Mouse (Mus musculus) embryonic facial prominence, embryonic 11.5 days (tissue): ENCODE data around the gene Msi2. TPM values are rescaled to one million over a fixed set of nuclear protein-coding genes. Genes with fewer than 3 reads are reported as not detected.

Source experiments
- ATAC-seq: fragments of 200-750 bp; cut with Nextera tagmentation; replicated peaks from 2 replicates; pipeline ENCODE4 v1.8.0; 2017; ENCODE audit warnings: low read depth; ENCODE audit not compliant: insufficient number of reproducible peaks, low FRiP score, low TSS enrichment
- DNase-seq: peaks from one replicate; pipeline ENCODE4 v3.0.0-alpha.2; 2015; ENCODE audit warnings: low spot score
- H3K27ac ChIP-seq: fragments of 300-500 bp; sonication (generic); replicated peaks from 2 replicates; pipeline ENCODE4 v1.5.1; 2014; ENCODE audit warnings: mild to moderate bottlenecking, low read depth, low read length, control low read depth
- H3K27me3 ChIP-seq: fragments of 300-500 bp; sonication (generic); 2 replicates; pipeline ENCODE4 v1.6.1; 2014; ENCODE audit warnings: mild to moderate bottlenecking, low read length, moderate library complexity, mixed read lengths; ENCODE audit not compliant: control insufficient read depth, insufficient read depth
- H3K36me3 ChIP-seq: fragments of 300-500 bp; sonication (generic); replicated peaks from 2 replicates; pipeline ENCODE4 v1.6.1; 2014; ENCODE audit warnings: low read depth, mild to moderate bottlenecking, low read length, moderate library complexity, mixed read lengths; ENCODE audit not compliant: control insufficient read depth, insufficient read depth
- H3K4me1 ChIP-seq: fragments of 300-500 bp; sonication (generic); 2 replicates; pipeline ENCODE4 v1.6.1; 2014; ENCODE audit warnings: low read length, mixed read lengths; ENCODE audit not compliant: control insufficient read depth, insufficient read depth
- H3K4me2 ChIP-seq: fragments of 300-500 bp; sonication (generic); 2 replicates; pipeline ENCODE4 v1.6.1; 2014; ENCODE audit warnings: low read depth, mild to moderate bottlenecking, control low read depth, low read length, moderate library complexity
- H3K4me3 ChIP-seq: fragments of 300-500 bp; sonication (generic); 2 replicates; pipeline ENCODE4 v1.5.1; 2014; ENCODE audit warnings: low read depth, low read length, control low read depth
- H3K9ac ChIP-seq: fragments of 300-500 bp; sonication (generic); replicated peaks from 2 replicates; pipeline ENCODE4 v1.6.1; 2014; ENCODE audit warnings: mild to moderate bottlenecking, control low read depth, low read length
- H3K9me3 ChIP-seq: fragments of 300-500 bp; sonication (generic); replicated peaks from 2 replicates; pipeline ENCODE4 v1.6.1; 2016; ENCODE audit warnings: mild to moderate bottlenecking, low read length, inconsistent platforms, mixed read lengths; ENCODE audit not compliant: control insufficient read depth
- WGBS: fragments of 180-500 bp; shearing (Covaris S2); extraction: QIAGEN DNeasy Blood & Tissue Kit; methylation state at CpG from one replicate; pipeline ENCODE4 v1.1.7; 2014; 5-methylcytosine and 5-hydroxymethylcytosine counted together
- polyA plus RNA-seq: library from polyadenylated mRNA; unstranded; fragments of >200 nt; fragmentation: Nextera tagmentation; extraction: Ambion mirVana; gene quantifications from 2 replicates; pipeline ENCODE4 v1.2.1, GENCODE M21; 2014

Msi2 gene
- polyA plus RNA-seq, 1 experiment from 2014 or later = 13.4 TPM

DNA sequence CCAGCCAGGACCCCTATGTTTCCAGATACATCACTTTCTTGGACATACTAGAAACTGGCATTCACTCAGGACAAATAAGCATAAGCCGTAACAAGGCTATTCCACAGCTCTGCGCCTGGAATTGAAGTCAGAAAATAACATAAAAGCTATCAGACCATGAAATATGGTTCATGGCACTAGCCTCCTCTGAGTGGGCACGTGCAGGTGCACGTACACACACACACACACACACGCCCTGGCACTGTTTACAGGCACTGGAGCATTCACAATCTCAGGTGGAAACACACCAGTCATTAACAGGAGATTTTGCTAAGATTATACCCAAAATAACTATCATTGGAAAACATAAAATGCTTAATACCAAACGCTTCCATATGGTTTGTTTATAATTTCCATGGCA lies 81.4 kb downstream of the Msi2 start:
- DNase-seq (no peak), ATAC-seq (no peak)
- Histone ChIP-seq H3K4me3 (no peak overlapping the region), H3K9me3 (no peaks in the 10 kb centered on the region), H3K27me3 (no peaks in the 10 kb centered on the region), H3K4me2 (no peak overlapping the region), H3K4me1 (no peaks in the 10 kb centered on the region), H3K36me3 (no peaks in the 10 kb centered on the region; the same call in 1 of the 2 replicates), H3K9ac (no peak overlapping the region), H3K27ac (no peak overlapping the region)
- WGBS = 92% methylated on average over 6 of the region's 6 CpGs

DNA sequence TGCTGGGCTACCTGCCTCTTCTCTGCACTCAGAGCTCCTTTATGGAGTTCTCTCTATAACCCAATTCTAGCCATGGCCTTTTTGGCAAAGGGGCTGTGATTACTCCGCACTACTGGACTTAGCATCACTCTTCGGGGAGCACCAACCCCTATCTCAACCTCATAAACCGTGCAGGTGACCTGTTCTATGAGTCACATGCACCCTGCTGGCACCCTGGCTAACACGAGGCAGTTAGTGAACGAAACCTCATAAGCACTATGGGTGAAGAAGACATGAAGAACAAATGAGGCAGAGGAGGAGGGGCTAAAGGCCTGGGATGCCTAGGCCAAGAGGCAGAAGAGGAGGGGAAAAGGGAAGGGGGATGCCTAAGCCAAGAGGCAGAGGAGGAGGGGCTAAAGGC lies 82.0 kb downstream of the Msi2 start:
- Histone ChIP-seq H3K4me1 (no peaks in the 10 kb centered on the region), H3K4me2 (no peak overlapping the region), H3K4me3 (no peak overlapping the region), H3K27me3 (no peaks in the 10 kb centered on the region), H3K36me3 (no peaks in the 10 kb centered on the region; the same call in 1 of the 2 replicates), H3K27ac (no peak overlapping the region), H3K9ac (no peak overlapping the region), H3K9me3 (no peaks in the 10 kb centered on the region)
- no peak for DNase-seq
- no peak for ATAC-seq
- 93% methylated on average over 5 of the region's 5 CpGs for WGBS

DNA sequence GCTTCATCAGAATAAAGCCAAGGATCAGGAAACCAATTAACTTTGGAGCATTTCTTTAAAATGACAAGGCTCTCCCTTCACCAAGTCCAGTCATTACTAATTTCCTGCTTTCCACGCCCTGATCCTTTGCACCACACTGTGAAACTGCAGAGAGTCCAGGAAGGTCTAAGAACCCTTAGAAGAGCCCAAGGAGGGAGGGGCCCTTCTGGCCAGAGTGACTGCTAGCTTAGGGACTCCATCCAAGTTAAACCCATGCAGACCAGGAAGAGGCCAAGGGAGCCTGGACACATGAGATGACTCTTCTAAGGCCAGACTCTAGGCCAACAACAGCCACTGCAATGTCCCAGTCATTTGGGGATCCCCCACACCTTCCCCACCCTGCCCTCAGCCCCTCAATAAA lies 83.7 kb downstream of the Msi2 start:
- Histone ChIP-seq H3K4me1 (no peaks in the 10 kb centered on the region), H3K4me2 (no peak overlapping the region), H3K4me3 (no peak overlapping the region), H3K27ac (no peak overlapping the region), H3K9me3 (no peaks in the 10 kb centered on the region), H3K27me3 (no peaks in the 10 kb centered on the region), H3K9ac (no peak overlapping the region), H3K36me3 (no peaks in the 10 kb centered on the region; the same call in 1 of the 2 replicates)
- WGBS = 69% methylated on average over 1 of the region's 1 CpGs
- DNase-seq (no peak), ATAC-seq (no peak)

GRCm38 (mm10) chr11:88631932-88632230 lies 86.4 kb downstream of the Msi2 start:
- no peak overlapping the region for H3K27ac ChIP-seq
- H3K36me3 ChIP-seq = no peaks in the 10 kb centered on the region
- no peak overlapping the region for H3K4me3 ChIP-seq
- H3K4me2 ChIP-seq = no peak overlapping the region
- no peaks in the 10 kb centered on the region for H3K9me3 ChIP-seq
- ATAC-seq (no peak), DNase-seq (no peak)
- no peaks in the 10 kb centered on the region for H3K4me1 ChIP-seq
- H3K27me3 ChIP-seq = no peaks in the 10 kb centered on the region
- H3K9ac ChIP-seq = no peak overlapping the region
- WGBS = 92% methylated on average over 3 of the region's 3 CpGs

- no peak for ATAC-seq
- H3K9ac ChIP-seq = no peak overlapping the region
- no peaks in the 10 kb centered on the region for H3K27me3 ChIP-seq
- no peaks in the 10 kb centered on the region for H3K9me3 ChIP-seq
- H3K4me2 ChIP-seq = no peak overlapping the region
- no peak overlapping the region for H3K4me3 ChIP-seq
- no peaks in the 10 kb centered on the region for H3K4me1 ChIP-seq
- no peak for DNase-seq
- H3K27ac ChIP-seq = no peak overlapping the region
- no peaks in the 10 kb centered on the region for H3K36me3 ChIP-seq
- WGBS = 86% methylated on average over 8 of the region's 8 CpGs
These were observed 87.0 kb downstream of the Msi2 start for GRCm38 (mm10) chr11:88631084-88631931.

DNA sequence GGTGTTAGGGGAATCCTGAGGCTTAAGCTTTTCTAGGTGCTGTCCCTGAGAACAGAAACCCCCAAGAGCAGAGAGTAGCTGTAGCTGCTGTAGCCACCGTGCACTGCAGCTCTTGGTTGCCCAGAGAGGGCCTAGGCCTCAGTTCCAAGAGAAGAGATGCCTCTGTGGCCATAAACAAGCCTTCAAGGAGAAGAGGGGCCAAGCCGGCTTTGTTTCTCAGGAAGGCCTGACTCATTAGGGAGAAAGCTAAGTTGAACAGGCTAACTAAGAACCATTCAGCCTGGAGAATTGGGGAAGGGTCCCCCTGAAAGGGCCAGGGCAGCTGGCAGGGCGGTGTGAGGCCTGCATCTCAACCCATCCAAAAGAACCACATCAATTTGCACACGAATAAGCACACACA lies 88.7 kb downstream of the Msi2 start:
- DNase-seq (no peak), ATAC-seq (0 out of 2 replicates have a peak, but pooled peaks have one; percentile 49)
- Histone ChIP-seq H3K9me3 (no peaks in the 10 kb centered on the region), H3K27ac (no peak overlapping the region), H3K4me2 (no peak overlapping the region), H3K36me3 (no peaks in the 10 kb centered on the region), H3K27me3 (no peaks in the 10 kb centered on the region), H3K4me1 (no peaks in the 10 kb centered on the region), H3K9ac (no peak overlapping the region), H3K4me3 (no peak overlapping the region)
- WGBS = 55% methylated on average over 4 of the region's 4 CpGs

GRCm38 (mm10) chr11:88629165-88629564 lies 89.1 kb downstream of the Msi2 start:
- no peaks in the 10 kb centered on the region for H3K4me1 ChIP-seq
- no peak overlapping the region for H3K4me3 ChIP-seq
- H3K9ac ChIP-seq = no peak overlapping the region
- H3K27me3 ChIP-seq = no peaks in the 10 kb centered on the region
- ATAC-seq (0 out of 2 replicates have a peak, but pooled peaks have one; percentile 63), DNase-seq (no peak)
- no peaks in the 10 kb centered on the region for H3K9me3 ChIP-seq
- no peak overlapping the region for H3K4me2 ChIP-seq
- WGBS = 66% methylated on average over 4 of the region's 4 CpGs
- H3K27ac ChIP-seq = peak overlapping the region; percentile 41; the same call in 1 of the 2 replicates
- H3K36me3 ChIP-seq = no peaks in the 10 kb centered on the region

DNA sequence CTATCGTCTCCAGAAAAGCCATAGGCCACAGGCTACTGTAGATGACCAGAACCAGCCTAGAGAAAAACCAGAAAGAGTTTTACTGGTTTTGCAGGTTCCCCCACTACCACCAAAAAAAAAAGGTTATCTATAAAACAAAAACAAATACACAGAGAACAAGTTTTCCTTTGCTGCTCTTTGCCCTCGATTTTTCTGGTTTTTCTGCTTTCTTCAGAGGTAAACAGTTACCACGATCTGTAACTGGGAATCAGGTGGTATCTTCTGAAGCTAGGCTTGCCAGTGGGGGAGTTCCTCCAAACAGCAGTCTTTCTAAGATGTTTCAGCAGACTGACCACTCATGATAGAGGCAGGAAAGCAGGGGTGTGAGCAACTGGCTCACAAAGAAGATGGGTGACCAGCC lies 89.6 kb downstream of the Msi2 start:
- Histone ChIP-seq H3K4me1 (no peaks in the 10 kb centered on the region), H3K9ac (no peak overlapping the region), H3K27me3 (no peaks in the 10 kb centered on the region), H3K36me3 (no peaks in the 10 kb centered on the region), H3K4me2 (no peak overlapping the region), H3K27ac (no peak overlapping the region), H3K4me3 (no peak overlapping the region), H3K9me3 (no peaks in the 10 kb centered on the region)
- DNase-seq = no peak
- no peak for ATAC-seq
- 69% methylated on average over 3 of the region's 3 CpGs for WGBS
